Mouse (Mus musculus) heart, embryonic 14.5 days (tissue): ENCODE data around the gene Kcnk15. TPM values are rescaled to one million over a fixed set of nuclear protein-coding genes. Genes with fewer than 3 reads are reported as not detected.

Source experiments
- ATAC-seq: fragments of 200-750 bp; cut with Nextera tagmentation; 2 replicates; pipeline ENCODE4 v1.8.0; 2017; ENCODE audit warnings: low read depth, moderate TSS enrichment; ENCODE audit not compliant: insufficient number of reproducible peaks, insufficient read depth, low FRiP score
- H3K27ac ChIP-seq, 2 experiments: fragments of 200-500 bp in 1 of 2; fragments of 300-500 bp in 1 of 2; sonication (generic) in 1 of 2; replicated peaks in 1 of 2; 2 replicates each; pipeline ENCODE4 v1.5.1; 2012 to 2014; ENCODE audit warnings: low read depth in 2 of 2, low read length in 2 of 2, control low read depth in 1 of 2, mild to moderate bottlenecking in 1 of 2, mixed read lengths in 1 of 2; ENCODE audit not compliant: control insufficient read depth in 1 of 2, insufficient read depth in 1 of 2
- H3K27me3 ChIP-seq: fragments of 300-500 bp; sonication (generic); 2 replicates; pipeline ENCODE4 v1.6.1; 2014; ENCODE audit warnings: mild to moderate bottlenecking, low read length, control low read depth; ENCODE audit not compliant: control insufficient read depth, insufficient read depth
- H3K36me3 ChIP-seq: fragments of 300-500 bp; sonication (generic); 2 replicates; pipeline ENCODE4 v1.6.1; 2014; ENCODE audit warnings: mild to moderate bottlenecking, control low read depth, low read length, mixed read lengths; ENCODE audit not compliant: control insufficient read depth, insufficient read depth
- H3K4me1 ChIP-seq, 2 experiments: fragments of 200-500 bp in 1 of 2; fragments of 300-500 bp in 1 of 2; sonication (generic) in 1 of 2; 2 replicates each; pipeline ENCODE4 v1.6.1; 2012 to 2014; ENCODE audit warnings: low read length in 2 of 2, control low read depth in 1 of 2, mixed read lengths in 1 of 2; ENCODE audit not compliant: control insufficient read depth in 2 of 2, insufficient read depth in 2 of 2
- H3K4me2 ChIP-seq: fragments of 300-500 bp; sonication (generic); 2 replicates; pipeline ENCODE4 v1.6.1; 2014; ENCODE audit warnings: mild to moderate bottlenecking, low read length
- H3K4me3 ChIP-seq, 2 experiments: fragments of 200-500 bp in 1 of 2; fragments of 300-500 bp in 1 of 2; sonication (generic) in 1 of 2; 2 replicates each; pipeline ENCODE4 v1.5.1; 2012 to 2014; ENCODE audit warnings: low read length in 2 of 2, mild to moderate bottlenecking in 2 of 2, control low read depth in 1 of 2, low read depth in 1 of 2, moderate library complexity in 1 of 2; ENCODE audit not compliant: control insufficient read depth in 1 of 2, insufficient read depth in 1 of 2
- H3K9ac ChIP-seq: fragments of 300-500 bp; sonication (generic); 2 replicates; pipeline ENCODE4 v1.6.1; 2014; ENCODE audit warnings: mild to moderate bottlenecking, low read length
- H3K9me3 ChIP-seq: fragments of 300-500 bp; sonication (generic); 2 replicates; pipeline ENCODE4 v1.6.1; 2016; ENCODE audit warnings: low read length, control low read depth; ENCODE audit not compliant: control insufficient read depth
- WGBS: fragments of 180-500 bp; shearing (Covaris S2); extraction: QIAGEN DNeasy Blood & Tissue Kit; methylation state at CpG from one replicate; pipeline ENCODE4 v1.1.7; 2014; 5-methylcytosine and 5-hydroxymethylcytosine counted together
- polyA plus RNA-seq: library from polyadenylated mRNA; unstranded; fragments of >200 nt; fragmentation: Nextera tagmentation; extraction: Ambion mirVana; gene quantifications from 2 replicates; pipeline ENCODE4 v1.2.1, GENCODE M21; 2014

Gene Kcnk15
- polyA plus RNA-seq, 1 experiment from 2014 or later, result not detected

DNA sequence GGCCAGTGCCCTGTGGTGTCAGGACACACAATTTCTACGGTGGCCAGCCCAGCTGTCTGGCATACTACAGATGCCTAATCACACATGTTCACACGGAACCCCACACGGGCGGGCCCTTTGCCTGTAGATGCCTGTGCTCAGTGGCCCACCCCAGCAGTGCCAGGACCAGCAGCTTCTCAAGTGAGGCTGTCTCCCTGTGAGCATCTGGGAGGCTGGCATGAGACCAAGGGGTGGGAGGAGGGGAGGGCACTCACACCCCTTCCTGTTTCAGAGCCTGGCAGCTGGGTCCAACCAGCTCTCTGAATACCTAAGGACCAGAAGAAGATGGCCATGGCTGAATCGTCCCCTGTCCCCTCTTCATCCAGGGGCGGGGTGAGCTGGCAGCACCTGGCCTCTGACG is 22.0 kb downstream of the Kcnk15 start:
- Histone ChIP-seq H3K4me3 (no peak overlapping the region), H3K4me1 (peaks cover 5 to 6% of the 10 kb centered on the region in 2 experiments), H3K36me3 (no peaks in the 10 kb centered on the region), H3K9me3 (no peaks in the 10 kb centered on the region), H3K27me3 (peaks cover 17% of the 10 kb centered on the region), H3K4me2 (no peak overlapping the region), H3K27ac (no peak overlapping the region), H3K9ac (no peak overlapping the region)
- WGBS, result 68% methylated on average over 7 of the region's 7 CpGs
- no peak for ATAC-seq

- no peak for ATAC-seq
Measured at GRCm38 (mm10) chr2:163876830-163877498, 23.5 kb downstream of the Kcnk15 start.

DNA sequence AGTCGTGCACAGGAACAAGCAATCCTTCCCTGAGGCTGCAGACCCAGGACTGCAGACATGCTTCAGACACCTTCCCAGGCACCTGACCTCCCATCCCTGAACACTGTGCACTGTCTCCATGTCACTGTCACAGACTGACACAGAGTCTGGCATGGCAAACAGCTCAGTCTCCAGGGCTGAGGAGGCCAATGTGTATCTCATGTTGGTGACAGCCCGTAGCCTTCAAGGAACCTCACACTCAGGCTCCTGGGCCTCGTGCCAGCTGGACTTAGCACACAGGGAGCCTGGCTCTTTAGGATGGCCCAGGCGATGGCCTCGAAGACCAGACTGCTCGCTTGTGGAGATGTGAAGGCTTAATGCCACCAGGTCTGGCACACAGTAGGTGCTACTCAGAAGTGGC is 27.4 kb downstream of the Kcnk15 start:
- H3K27me3 ChIP-seq, result peaks cover 31% of the 10 kb centered on the region
- H3K4me2 ChIP-seq, result no peak overlapping the region
- WGBS, result 57% methylated on average over 6 of the region's 6 CpGs
- H3K36me3 ChIP-seq, result no peaks in the 10 kb centered on the region
- ATAC-seq, result no peak
- no peak overlapping the region for H3K27ac ChIP-seq
- H3K9me3 ChIP-seq, result no peaks in the 10 kb centered on the region
- no peak overlapping the region for H3K4me3 ChIP-seq
- no peak overlapping the region for H3K9ac ChIP-seq
- H3K4me1 ChIP-seq, result peaks cover 0 to 2% of the 10 kb centered on the region in 2 experiments; a peak in 2 of 4 replicates

More at GRCm38 (mm10) chr2:163876830-163877498, 23.5 kb downstream of the Kcnk15 start:
- Histone ChIP-seq H3K4me1 (peaks cover 5 to 6% of the 10 kb centered on the region in 2 experiments), H3K9ac (no peak overlapping the region), H3K4me2 (no peak overlapping the region), H3K9me3 (no peaks in the 10 kb centered on the region), H3K27ac (no peak overlapping the region), H3K4me3 (no peak overlapping the region), H3K27me3 (peaks cover 14% of the 10 kb centered on the region), H3K36me3 (no peaks in the 10 kb centered on the region)
- WGBS, result 72% methylated on average over 14 of the region's 14 CpGs

DNA sequence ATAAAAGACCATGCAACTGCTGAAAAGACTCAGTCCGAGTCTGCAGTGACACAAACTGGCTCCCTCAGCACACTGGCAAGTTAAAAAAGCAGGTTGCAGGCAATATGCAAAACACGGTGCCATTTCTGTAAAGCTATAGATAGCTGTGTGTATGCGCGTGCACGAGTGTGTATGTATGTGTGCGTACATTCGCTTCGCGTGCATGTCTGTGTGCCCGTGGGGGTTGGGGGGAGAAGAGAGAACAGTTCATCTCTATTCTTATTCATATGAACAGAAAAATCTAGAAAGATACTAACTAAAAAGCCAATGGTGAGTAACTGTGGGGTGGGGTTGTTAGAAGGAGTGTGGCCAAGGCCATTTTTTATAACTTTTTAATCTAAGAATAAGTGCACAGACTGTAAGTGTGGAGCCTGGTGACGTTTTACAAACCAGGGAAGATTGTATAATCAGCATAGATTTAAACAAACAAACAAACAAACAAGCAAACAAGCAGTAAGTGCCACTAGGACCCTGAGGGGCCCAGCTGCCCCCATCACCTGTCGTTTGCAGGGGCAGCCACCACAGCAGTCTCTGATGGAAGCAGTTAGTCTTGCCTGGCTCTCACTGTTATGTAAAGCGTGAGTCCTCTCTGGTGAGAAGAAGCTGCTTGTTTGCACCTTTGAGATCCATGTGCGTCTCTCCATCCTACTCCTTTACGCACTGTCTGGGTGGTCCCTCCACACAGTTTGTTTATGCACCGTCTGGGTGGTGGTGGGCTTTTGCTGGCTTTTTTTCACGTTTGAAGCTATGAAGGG is 29.6 kb downstream of the Kcnk15 start:
- Histone ChIP-seq H3K9me3 (no peaks in the 10 kb centered on the region), H3K4me2 (no peak overlapping the region), H3K4me3 (no peak overlapping the region), H3K4me1 (no peaks in the 10 kb centered on the region; a peak in 1 of 4 replicates), H3K36me3 (no peaks in the 10 kb centered on the region), H3K27ac (no peak overlapping the region), H3K9ac (no peak overlapping the region), H3K27me3 (peaks cover 25% of the 10 kb centered on the region)
- WGBS, result 64% methylated on average over 17 of the region's 17 CpGs
- ATAC-seq, result no peak

DNA sequence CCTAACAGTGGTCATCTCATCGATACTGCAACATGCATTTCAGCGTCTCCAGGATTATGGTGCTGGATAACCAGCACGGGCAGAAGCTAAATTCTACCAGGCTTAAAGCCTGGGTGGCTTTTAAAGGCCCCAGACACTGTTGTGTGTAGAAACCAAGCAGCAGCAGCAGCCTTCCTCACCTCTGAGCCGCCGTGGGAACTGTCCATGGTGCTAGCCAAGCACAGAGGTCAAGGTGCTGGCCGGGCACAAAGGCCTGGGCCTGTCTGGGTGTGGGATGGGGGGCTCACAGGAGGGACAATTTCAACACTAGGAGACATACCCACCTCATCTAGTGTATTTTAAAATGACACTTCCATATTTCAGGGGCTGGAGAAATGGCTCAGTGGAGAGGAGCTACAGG is 36.0 kb downstream of the Kcnk15 start:
- H3K4me2 ChIP-seq, result no peak overlapping the region
- H3K27me3 ChIP-seq, result no peaks in the 10 kb centered on the region
- H3K36me3 ChIP-seq, result no peaks in the 10 kb centered on the region
- no peak overlapping the region for H3K9ac ChIP-seq
- no peaks in the 10 kb centered on the region for H3K9me3 ChIP-seq
- ATAC-seq, result no peak
- H3K27ac ChIP-seq, result no peak overlapping the region
- no peak overlapping the region for H3K4me3 ChIP-seq
- no peaks in the 10 kb centered on the region for H3K4me1 ChIP-seq
- WGBS, result 30% methylated on average over 6 of the region's 6 CpGs

DNA sequence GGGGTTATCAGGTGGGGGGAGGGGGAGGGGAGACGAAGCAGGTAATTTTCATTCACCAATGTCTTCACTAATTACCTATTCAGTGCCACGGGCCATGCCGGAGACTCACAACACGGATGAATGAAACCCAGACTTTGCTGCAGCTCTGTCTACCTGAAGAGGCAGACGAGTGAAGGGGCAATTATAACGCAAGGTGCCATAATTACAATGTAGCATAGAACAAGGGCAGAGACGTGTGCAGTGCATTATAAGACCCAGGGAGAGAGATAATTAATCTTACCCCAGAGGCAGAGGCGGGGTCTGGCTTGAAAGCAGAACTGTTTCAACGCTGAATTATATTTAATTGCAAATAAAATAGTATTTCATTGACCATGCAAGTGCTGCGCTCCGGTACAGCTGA is 37.1 kb downstream of the Kcnk15 start:
- ATAC-seq, result no peak
- Histone ChIP-seq H3K36me3 (no peaks in the 10 kb centered on the region), H3K4me1 (no peaks in the 10 kb centered on the region), H3K4me2 (no peak overlapping the region), H3K9ac (no peak overlapping the region), H3K9me3 (no peaks in the 10 kb centered on the region), H3K27me3 (no peaks in the 10 kb centered on the region), H3K4me3 (no peak overlapping the region), H3K27ac (no peak overlapping the region)
- WGBS, result 74% methylated on average over 11 of the region's 11 CpGs

- 84% methylated on average over 11 of the region's 11 CpGs for WGBS
- Histone ChIP-seq H3K9ac (no peak overlapping the region), H3K4me2 (no peak overlapping the region), H3K4me1 (no peaks in the 10 kb centered on the region), H3K27ac (no peak overlapping the region), H3K27me3 (no peaks in the 10 kb centered on the region), H3K4me3 (no peak overlapping the region), H3K9me3 (no peaks in the 10 kb centered on the region), H3K36me3 (no peaks in the 10 kb centered on the region)
- no peak for ATAC-seq
Measured at GRCm38 (mm10) chr2:163891271-163891670, 37.8 kb downstream of the Kcnk15 start.
